Mouse (Mus musculus): Measurements from ENCODE around the gene Mmp27. TPM values are rescaled to one million over a fixed set of nuclear protein-coding genes. Genes with fewer than 3 reads are reported as not detected.

The Mmp27 gene
- polyA plus RNA-seq (2012; ENCODE audit: insufficient read depth, insufficient read length, missing spikeins), result not detected in 2 replicates

- no peak within 1 kb of the TSS for H3K4me3 ChIP-seq (ENCODE audit: insufficient read depth, low read depth, low read length)
Measured at GRCm38 (mm10) chr9:7571162-7571561, at the start of gene Mmp27. Mmp27 (plus strand) TSS chr9:7571396.

GRCm38 (mm10) chr9:7526255-7526940 lies 44.8 kb upstream of the Mmp27 start:
- Histone ChIP-seq H3K4me1 (ENCODE audit: control insufficient read depth, insufficient read depth, insufficient read length, low read length) (no peaks in the 10 kb centered on the region), H3K27ac (replicated peaks; ENCODE audit: low read depth, low read length) (no peak overlapping the region), H3K4me3 (ENCODE audit: insufficient read depth, low read depth, low read length) (no peak overlapping the region)

More at GRCm38 (mm10) chr9:7571162-7571561, at the start of gene Mmp27:
- Histone ChIP-seq H3K27ac (replicated peaks; ENCODE audit: low read depth, low read length) (no peak within 1 kb of the TSS), H3K4me1 (ENCODE audit: control insufficient read depth, insufficient read depth, insufficient read length, low read length) (no peaks in the 10 kb centered on the region)

GRCm38 (mm10) chr9:7542763-7543162 lies 28.4 kb upstream of the Mmp27 start:
- no peaks in the 10 kb centered on the region for H3K4me1 ChIP-seq (ENCODE audit: control insufficient read depth, insufficient read depth, insufficient read length, low read length)
- H3K27ac ChIP-seq (replicated peaks; ENCODE audit: low read depth, low read length), result no peak overlapping the region
- no peak overlapping the region for H3K4me3 ChIP-seq (ENCODE audit: insufficient read depth, low read depth, low read length)

GRCm38 (mm10) chr9:7544923-7545457 lies 26.2 kb upstream of the Mmp27 start:
- Histone ChIP-seq H3K4me3 (ENCODE audit: insufficient read depth, low read depth, low read length) (no peak overlapping the region), H3K27ac (replicated peaks; ENCODE audit: low read depth, low read length) (no peak overlapping the region), H3K4me1 (ENCODE audit: control insufficient read depth, insufficient read depth, insufficient read length, low read length) (no peaks in the 10 kb centered on the region)

GRCm38 (mm10) chr9:7545471-7545870 lies 25.7 kb upstream of the Mmp27 start:
- H3K4me3 ChIP-seq (ENCODE audit: insufficient read depth, low read depth, low read length), result no peak overlapping the region
- H3K27ac ChIP-seq (replicated peaks; ENCODE audit: low read depth, low read length), result no peak overlapping the region
- H3K4me1 ChIP-seq (ENCODE audit: control insufficient read depth, insufficient read depth, insufficient read length, low read length), result no peaks in the 10 kb centered on the region

- no peaks in the 10 kb centered on the region for H3K4me1 ChIP-seq (ENCODE audit: control insufficient read depth, insufficient read depth, insufficient read length, low read length)
- no peak overlapping the region for H3K4me3 ChIP-seq (ENCODE audit: insufficient read depth, low read depth, low read length)
- H3K27ac ChIP-seq (replicated peaks; ENCODE audit: low read depth, low read length), result no peak overlapping the region
Measured at GRCm38 (mm10) chr9:7545920-7546319, 25.3 kb upstream of the Mmp27 start.

GRCm38 (mm10) chr9:7551943-7552342 lies 19.3 kb upstream of the Mmp27 start:
- Histone ChIP-seq H3K4me1 (ENCODE audit: control insufficient read depth, insufficient read depth, insufficient read length, low read length) (no peaks in the 10 kb centered on the region), H3K27ac (replicated peaks; ENCODE audit: low read depth, low read length) (no peak overlapping the region), H3K4me3 (ENCODE audit: insufficient read depth, low read depth, low read length) (no peak overlapping the region)

- no peak overlapping the region for H3K4me3 ChIP-seq (ENCODE audit: insufficient read depth, low read depth, low read length)
- no peak overlapping the region for H3K27ac ChIP-seq (replicated peaks; ENCODE audit: low read depth, low read length)
- no peaks in the 10 kb centered on the region for H3K4me1 ChIP-seq (ENCODE audit: control insufficient read depth, insufficient read depth, insufficient read length, low read length)
Measured at GRCm38 (mm10) chr9:7553536-7553935, 17.7 kb upstream of the Mmp27 start.

GRCm38 (mm10) chr9:7554382-7554781 lies 16.8 kb upstream of the Mmp27 start:
- Histone ChIP-seq H3K4me1 (ENCODE audit: control insufficient read depth, insufficient read depth, insufficient read length, low read length) (no peaks in the 10 kb centered on the region), H3K27ac (replicated peaks; ENCODE audit: low read depth, low read length) (no peak overlapping the region), H3K4me3 (ENCODE audit: insufficient read depth, low read depth, low read length) (no peak overlapping the region)

- no peak within 1 kb of the TSS for H3K27ac ChIP-seq (replicated peaks; ENCODE audit: low read depth, low read length)
- H3K4me1 ChIP-seq (ENCODE audit: control insufficient read depth, insufficient read depth, insufficient read length, low read length), result no peaks in the 10 kb centered on the region
- no peak within 1 kb of the TSS for H3K4me3 ChIP-seq (ENCODE audit: insufficient read depth, low read depth, low read length)
Measured at GRCm38 (mm10) chr9:7558221-7559017, 12.8 kb upstream of the Mmp27 start, which contains the start of gene Mmp8. Mmp8 (plus strand) TSS chr9:7558456.

- no peak overlapping the region for H3K4me3 ChIP-seq (ENCODE audit: insufficient read depth, low read depth, low read length)
- H3K4me1 ChIP-seq (ENCODE audit: control insufficient read depth, insufficient read depth, insufficient read length, low read length), result no peaks in the 10 kb centered on the region
- no peak overlapping the region for H3K27ac ChIP-seq (replicated peaks; ENCODE audit: low read depth, low read length)
Measured at GRCm38 (mm10) chr9:7560026-7560425, 11.2 kb upstream of the Mmp27 start.

- Histone ChIP-seq H3K27ac (replicated peaks; ENCODE audit: low read depth, low read length) (no peak overlapping the region), H3K4me1 (ENCODE audit: control insufficient read depth, insufficient read depth, insufficient read length, low read length) (no peaks in the 10 kb centered on the region), H3K4me3 (ENCODE audit: insufficient read depth, low read depth, low read length) (no peak overlapping the region)
Measured at GRCm38 (mm10) chr9:7567376-7567775, 3.8 kb upstream of the Mmp27 start.

- Histone ChIP-seq H3K4me3 (ENCODE audit: insufficient read depth, low read depth, low read length) (no peak overlapping the region), H3K4me1 (ENCODE audit: control insufficient read depth, insufficient read depth, insufficient read length, low read length) (no peaks in the 10 kb centered on the region), H3K27ac (replicated peaks; ENCODE audit: low read depth, low read length) (no peak overlapping the region)
Measured at GRCm38 (mm10) chr9:7567923-7568322, 3.3 kb upstream of the Mmp27 start.

GRCm38 (mm10) chr9:7570485-7570884 lies 711 bp upstream of the Mmp27 start:
- no peak overlapping the region for H3K27ac ChIP-seq (replicated peaks; ENCODE audit: low read depth, low read length)

GRCm38 (mm10) chr9:7572188-7572587 lies 992 bp downstream of the Mmp27 start:
- Histone ChIP-seq H3K4me3 (ENCODE audit: insufficient read depth, low read depth, low read length) (no peak overlapping the region), H3K27ac (replicated peaks; ENCODE audit: low read depth, low read length) (no peak overlapping the region; the same call in 1 of the 2 replicates), H3K4me1 (ENCODE audit: control insufficient read depth, insufficient read depth, insufficient read length, low read length) (no peaks in the 10 kb centered on the region)

More at GRCm38 (mm10) chr9:7570485-7570884, 711 bp upstream of the Mmp27 start:
- H3K4me3 ChIP-seq (ENCODE audit: insufficient read depth, low read depth, low read length), result no peak overlapping the region
- H3K4me1 ChIP-seq (ENCODE audit: control insufficient read depth, insufficient read depth, insufficient read length, low read length), result no peaks in the 10 kb centered on the region
